Mouse (Mus musculus) lung, adult 18-20 months (tissue): ENCODE data around the gene Gatad2a.

Source experiments
- DNase-seq, 2 experiments: peaks; one replicate each; pipeline ENCODE4 v3.0.0; 2022; ENCODE audit warnings: mixed read lengths in 2 of 2

The Gatad2a gene

GRCm38 (mm10) chr8:69899876-69900275 lies 96.3 kb downstream of the Gatad2a start:
- no peak for DNase-seq

GRCm38 (mm10) chr8:69897857-69898256 lies 98.3 kb downstream of the Gatad2a start:
- DNase-seq: no peak

- no peak for DNase-seq
Observed at GRCm38 (mm10) chr8:69895772-69896451, 100.3 kb downstream of the Gatad2a start.

- no peak for DNase-seq
Observed at GRCm38 (mm10) chr8:69894836-69895332, 101.3 kb downstream of the Gatad2a start.

GRCm38 (mm10) chr8:69893863-69894262 lies 102.3 kb downstream of the Gatad2a start:
- DNase-seq: peak; percentile 30 to 62

- DNase-seq: peak; percentile 15 to 21
Observed at GRCm38 (mm10) chr8:69890813-69891241, 105.4 kb downstream of the Gatad2a start.

GRCm38 (mm10) chr8:69888902-69889301 lies 107.3 kb downstream of the Gatad2a start:
- no peak for DNase-seq

- peak; percentile 21 to 36 for DNase-seq
Observed at GRCm38 (mm10) chr8:69888244-69888866, 107.8 kb downstream of the Gatad2a start.

GRCm38 (mm10) chr8:69887289-69888243 lies 108.6 kb downstream of the Gatad2a start, which contains the start of gene Cilp2:
Cilp2 (minus strand) TSS chr8:69887687.
- peak; percentile 34 to 48 for DNase-seq

GRCm38 (mm10) chr8:69884141-69884540 lies 112.0 kb downstream of the Gatad2a start:
- no peak for DNase-seq

GRCm38 (mm10) chr8:69882833-69883600 lies 113.2 kb downstream of the Gatad2a start:
- no peak for DNase-seq

- peak; percentile 43 to 44 for DNase-seq
Observed at GRCm38 (mm10) chr8:69882021-69882756, 114.0 kb downstream of the Gatad2a start.

- DNase-seq: no peak
Observed at GRCm38 (mm10) chr8:69881261-69881865, 114.8 kb downstream of the Gatad2a start.

- no peak for DNase-seq
Observed at GRCm38 (mm10) chr8:69880841-69881240, 115.3 kb downstream of the Gatad2a start.

- no peak for DNase-seq
Observed at GRCm38 (mm10) chr8:69879678-69880077, 116.5 kb downstream of the Gatad2a start.

- no peak for DNase-seq
Observed at GRCm38 (mm10) chr8:69877992-69878391, 118.2 kb downstream of the Gatad2a start.

GRCm38 (mm10) chr8:69877396-69877795 lies 118.8 kb downstream of the Gatad2a start:
- no peak for DNase-seq

- no peak for DNase-seq
Observed at GRCm38 (mm10) chr8:69876967-69877366, 119.2 kb downstream of the Gatad2a start.

GRCm38 (mm10) chr8:69876097-69876496 lies 120.1 kb downstream of the Gatad2a start:
- no peak for DNase-seq

GRCm38 (mm10) chr8:69874654-69875053 lies 121.5 kb downstream of the Gatad2a start:
- no peak for DNase-seq

GRCm38 (mm10) chr8:69874155-69874554 lies 122.0 kb downstream of the Gatad2a start:
- peak; percentile 44 to 58 for DNase-seq
